Mouse (Mus musculus) olfactory bulb, adult 2 months (tissue): ENCODE data around the gene Cux2. TPM values are rescaled to one million over a fixed set of nuclear protein-coding genes. Genes with fewer than 3 reads are reported as not detected.

Source experiments
- H3K27ac ChIP-seq: fragments of 200-500 bp; 2 replicates; pipeline ENCODE4 v1.5.1; 2012; ENCODE audit warnings: low read depth, low read length; ENCODE audit not compliant: insufficient read depth
- H3K4me1 ChIP-seq: fragments of 200-500 bp; 2 replicates; pipeline ENCODE4 v1.6.1; 2012; ENCODE audit warnings: low read length; ENCODE audit not compliant: control insufficient read depth, insufficient read depth
- H3K4me3 ChIP-seq: fragments of 200-500 bp; 2 replicates; pipeline ENCODE4 v1.5.1; 2012; ENCODE audit warnings: mild to moderate bottlenecking, low read depth, low read length, moderate library complexity; ENCODE audit not compliant: insufficient read depth
- CTCF ChIP-seq: fragments of 200-500 bp; IDR thresholded peaks from 2 replicates; pipeline ENCODE4 v1.5.1; 2012; ENCODE audit warnings: low read depth, mild to moderate bottlenecking, low read length, moderate library complexity; ENCODE audit not compliant: insufficient read depth
- POLR2A ChIP-seq: fragments of 200-500 bp; IDR thresholded peaks from 2 replicates; pipeline ENCODE4 v1.6.1; 2012; ENCODE audit warnings: mild to moderate bottlenecking, low read depth, low read length, moderate library complexity; ENCODE audit not compliant: insufficient read depth
- WGBS: fragments of 180-500 bp; shearing (Covaris S2); methylation state at CpG from one replicate; pipeline ENCODE4 v1.1.7; 2018; 5-methylcytosine and 5-hydroxymethylcytosine counted together
- polyA plus RNA-seq: library from polyadenylated mRNA; stranded (reverse); fragments of >200 nt; gene quantifications from 2 replicates; pipeline ENCODE4 v1.2.4, GENCODE M21; 2012; ENCODE audit warnings: low replicate concordance; ENCODE audit not compliant: missing spikeins, insufficient read depth, insufficient read length

The Cux2 gene
- polyA plus RNA-seq, 1 experiment = not detected

DNA sequence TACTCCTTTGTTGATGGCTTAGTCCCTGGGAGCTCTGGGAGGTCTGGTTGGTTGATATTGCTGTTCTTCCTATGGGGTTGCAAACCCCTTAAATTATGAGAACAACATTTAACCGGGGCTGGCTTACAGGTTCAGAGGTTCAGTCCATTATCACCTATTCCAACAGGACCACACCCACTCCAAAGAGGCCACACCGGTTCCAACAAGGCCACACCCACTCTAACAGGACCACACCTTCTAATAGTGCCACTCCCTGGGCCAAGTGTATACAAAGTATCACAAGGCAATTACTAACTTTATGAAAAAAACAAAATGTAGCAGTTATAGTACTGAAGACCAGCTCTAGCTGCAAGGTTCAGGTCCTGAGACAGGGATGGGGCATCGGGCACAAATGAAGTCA, 34.6 kb upstream of the Cux2 start:
- WGBS = 69% methylated on average over 3 of the region's 3 CpGs

DNA sequence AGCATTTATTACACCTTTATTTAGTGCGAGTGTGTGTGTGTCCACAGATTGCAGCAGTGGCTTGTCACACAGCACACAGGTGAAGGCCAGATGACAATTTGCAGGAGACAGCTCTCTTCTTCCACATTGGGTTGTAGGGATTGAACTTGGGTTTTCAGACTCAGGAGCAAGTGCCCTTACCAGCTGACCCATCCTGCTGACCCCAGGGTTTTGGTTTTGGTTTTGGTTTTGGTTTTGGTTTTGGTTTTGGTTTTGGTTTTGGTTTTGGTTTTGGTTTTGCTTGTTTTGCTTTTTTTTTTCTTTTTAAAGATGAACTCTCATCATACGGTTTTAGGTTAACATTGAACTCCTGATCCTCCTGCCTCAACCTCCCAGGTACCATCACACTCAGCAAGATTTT, 33.4 kb upstream of the Cux2 start:
- Histone ChIP-seq H3K27ac (no peak overlapping the region), H3K4me1 (no peaks in the 10 kb centered on the region; the same call in 1 of the 2 replicates), H3K4me3 (no peak overlapping the region)
- TF ChIP-seq POLR2A = no peak
- TF ChIP-seq CTCF = no peak
- 89% methylated on average over 2 of the region's 2 CpGs for WGBS

More for the DNA sequence above, 34.6 kb upstream of the Cux2 start:
- no peak overlapping the region for H3K27ac ChIP-seq
- H3K4me1 ChIP-seq = no peaks in the 10 kb centered on the region
- no peak for TF ChIP-seq CTCF
- TF ChIP-seq POLR2A = no peak
- H3K4me3 ChIP-seq = no peak overlapping the region

DNA sequence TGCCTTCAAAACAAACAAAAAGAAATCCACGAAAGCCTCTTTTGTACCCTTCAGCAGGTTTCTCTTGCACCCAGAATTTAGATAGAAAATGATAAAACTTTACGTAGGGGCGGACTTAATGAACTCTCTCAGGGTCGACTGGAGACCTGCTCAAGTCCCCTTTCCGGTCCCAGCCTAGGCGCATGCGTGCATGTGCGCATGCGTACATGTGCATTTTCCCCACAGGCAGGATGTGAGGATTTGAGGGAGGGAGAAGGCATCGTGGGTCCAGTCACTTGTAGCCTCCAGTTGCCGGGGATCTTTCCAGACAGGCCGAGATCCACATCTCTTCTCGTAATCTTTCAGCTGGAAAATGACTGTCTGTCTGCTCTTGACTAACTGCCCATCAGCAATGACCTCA, 31.6 kb upstream of the Cux2 start:
- no peak overlapping the region for H3K4me3 ChIP-seq
- no peak overlapping the region for H3K27ac ChIP-seq
- 94% methylated on average over 13 of the region's 13 CpGs for WGBS
- no peaks in the 10 kb centered on the region; the same call in 1 of the 2 replicates for H3K4me1 ChIP-seq
- TF ChIP-seq POLR2A = no peak
- TF ChIP-seq CTCF = no peak

GRCm38 (mm10) chr5:122080930-122081329, 31.0 kb upstream of the Cux2 start:
- TF ChIP-seq POLR2A = no peak
- TF ChIP-seq CTCF = no peak
- 66% methylated on average over 11 of the region's 11 CpGs for WGBS
- Histone ChIP-seq H3K4me3 (no peak overlapping the region), H3K4me1 (no peaks in the 10 kb centered on the region; the same call in 1 of the 2 replicates), H3K27ac (no peak overlapping the region)

- WGBS = 86% methylated on average over 7 of the region's 7 CpGs
- no peaks in the 10 kb centered on the region; the same call in 1 of the 2 replicates for H3K4me1 ChIP-seq
- no peak overlapping the region for H3K4me3 ChIP-seq
- no peak for TF ChIP-seq POLR2A
- TF ChIP-seq CTCF = no peak
- H3K27ac ChIP-seq = no peak overlapping the region
Observed at GRCm38 (mm10) chr5:122079796-122080195, 29.9 kb upstream of the Cux2 start.

DNA sequence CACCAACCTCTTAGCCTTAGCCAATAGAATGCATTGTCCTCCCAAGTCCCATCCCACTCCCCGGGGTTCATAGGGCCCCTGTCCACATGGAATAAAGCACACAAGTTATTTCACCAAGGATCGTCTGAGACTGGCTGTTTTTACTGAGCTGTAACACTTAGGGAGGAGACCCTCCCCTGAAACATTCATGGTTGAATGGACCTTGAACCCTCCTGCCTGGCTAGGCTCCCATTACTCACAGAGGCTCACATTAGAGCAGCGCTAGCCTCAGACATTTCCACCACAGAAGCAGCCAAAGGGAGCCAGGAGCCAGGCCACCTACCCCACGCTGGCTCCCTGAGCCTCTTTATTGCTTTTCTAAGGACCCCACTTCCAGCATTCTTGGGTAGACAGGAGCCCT, 27.3 kb upstream of the Cux2 start:
- H3K4me1 ChIP-seq = no peaks in the 10 kb centered on the region; the same call in 1 of the 2 replicates
- no peak for TF ChIP-seq POLR2A
- 55% methylated on average over 4 of the region's 4 CpGs for WGBS
- no peak overlapping the region for H3K27ac ChIP-seq
- H3K4me3 ChIP-seq = no peak overlapping the region

- no peak for TF ChIP-seq POLR2A
- no peak for TF ChIP-seq CTCF
- Histone ChIP-seq H3K4me3 (no peak overlapping the region), H3K27ac (no peak overlapping the region), H3K4me1 (peaks cover 3% of the 10 kb centered on the region; the same call in 1 of the 2 replicates)
- WGBS = 60% methylated on average over 3 of the region's 3 CpGs
Observed at GRCm38 (mm10) chr5:122075736-122076135, 25.8 kb upstream of the Cux2 start.

- WGBS = 93% methylated on average over 4 of the region's 4 CpGs
- TF ChIP-seq POLR2A (no peak), CTCF (no peak)
- Histone ChIP-seq H3K4me3 (no peak overlapping the region), H3K27ac (no peak overlapping the region), H3K4me1 (peaks cover 3% of the 10 kb centered on the region; the same call in 1 of the 2 replicates)
Observed at GRCm38 (mm10) chr5:122071997-122072396, 22.1 kb upstream of the Cux2 start.

DNA sequence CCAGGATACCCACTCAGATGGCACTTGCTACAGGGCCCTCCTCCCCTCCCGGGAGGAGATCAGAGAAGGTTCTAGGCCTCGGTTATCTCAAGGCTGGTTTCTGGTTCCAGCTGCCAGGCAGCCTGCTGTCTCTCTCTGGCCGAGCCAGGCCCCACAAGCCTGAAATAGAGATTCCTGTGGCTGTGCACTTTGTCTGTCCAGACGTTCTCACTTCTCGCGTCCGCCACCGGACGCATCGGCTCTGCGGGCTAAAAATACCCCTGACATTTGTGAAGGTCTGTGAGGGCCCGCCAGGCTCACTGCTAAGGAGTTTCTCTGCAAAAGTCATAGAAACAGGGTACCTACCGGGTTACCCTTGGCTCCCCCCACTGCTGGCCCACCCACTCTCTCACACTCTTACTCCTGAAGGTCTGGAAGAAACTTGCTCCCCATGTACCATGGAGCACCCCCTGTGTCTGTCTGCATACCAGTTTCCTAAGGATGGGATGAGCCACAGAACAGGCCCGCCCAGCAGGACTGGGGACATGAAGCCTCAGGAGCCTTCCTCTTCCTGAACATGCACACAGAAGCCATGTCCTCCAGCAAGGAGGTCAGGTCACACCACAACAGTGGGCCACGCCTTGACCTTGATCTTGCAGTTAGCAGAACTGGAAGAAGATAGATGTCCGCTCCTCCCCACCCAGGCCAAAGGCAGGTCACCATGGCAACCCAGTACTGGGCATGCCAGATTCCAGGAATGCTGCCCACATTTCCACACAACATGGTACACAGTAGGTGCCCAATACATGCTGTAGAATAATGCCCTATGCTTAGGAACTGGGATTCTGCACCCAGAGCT, 21.3 kb upstream of the Cux2 start:
- whole genome bisulfite sequencing = 81% methylated on average over 16 of the region's 16 CpGs
- no peak overlapping the region for H3K27ac ChIP-seq

More for the DNA sequence above, 21.3 kb upstream of the Cux2 start:
- TF ChIP-seq POLR2A (no peak), CTCF (no peak)
- Histone ChIP-seq H3K4me1 (peaks cover 3% of the 10 kb centered on the region; the same call in 1 of the 2 replicates), H3K4me3 (no peak overlapping the region)
